Mouse (Mus musculus) thymus, adult 2 months (tissue): ENCODE data around the gene Rab6a. TPM values are rescaled to one million over a fixed set of nuclear protein-coding genes. Genes with fewer than 3 reads are reported as not detected.

Experiments used
- DNase-seq: peaks from one replicate; pipeline ENCODE4 v3.0.0; 2021
- H3K27ac ChIP-seq: fragments of 200-500 bp; 2 replicates; pipeline ENCODE4 v1.5.1; 2012; ENCODE audit warnings: low read length, control low read depth; ENCODE audit not compliant: control insufficient read depth, insufficient read depth
- H3K27me3 ChIP-seq: fragments of 200-500 bp; 2 replicates; pipeline ENCODE4 v1.6.1; 2012; ENCODE audit warnings: mild to moderate bottlenecking, low read length, moderate library complexity, mixed read lengths; ENCODE audit not compliant: control insufficient read depth, insufficient read depth
- H3K36me3 ChIP-seq: fragments of 200-500 bp; 2 replicates; pipeline ENCODE4 v1.6.1; 2012; ENCODE audit warnings: mild to moderate bottlenecking, low read length, moderate library complexity; ENCODE audit not compliant: control insufficient read depth, insufficient read depth
- H3K4me1 ChIP-seq: fragments of 200-500 bp; replicated peaks from 2 replicates; pipeline ENCODE4 v1.6.1; 2012; ENCODE audit warnings: low read length; ENCODE audit not compliant: control insufficient read depth, insufficient read depth
- H3K4me3 ChIP-seq: fragments of 200-500 bp; 2 replicates; pipeline ENCODE4 v1.5.1; 2012; ENCODE audit warnings: mild to moderate bottlenecking, low read length, control low read depth, moderate library complexity; ENCODE audit not compliant: control insufficient read depth, insufficient read depth
- CTCF ChIP-seq: fragments of 200-500 bp; IDR thresholded peaks from 2 replicates; pipeline ENCODE4 v1.5.1; 2012; ENCODE audit warnings: mild to moderate bottlenecking, control low read depth, low read length, moderate library complexity, borderline replicate concordance; ENCODE audit not compliant: control insufficient read depth, poor library complexity, insufficient read depth; ENCODE audit errors: extremely low read depth
- POLR2A ChIP-seq: fragments of 200-500 bp; IDR thresholded peaks from 2 replicates; pipeline ENCODE4 v1.6.1; 2012; ENCODE audit warnings: mild to moderate bottlenecking, low read length, control low read depth, moderate library complexity; ENCODE audit not compliant: control insufficient read depth, poor library complexity, insufficient read depth; ENCODE audit errors: extremely low read depth
- WGBS: fragments of 180-500 bp; shearing (Covaris S2); methylation state at CpG from one replicate; pipeline ENCODE4 v1.1.7; 2018; 5-methylcytosine and 5-hydroxymethylcytosine counted together
- polyA plus RNA-seq: library from polyadenylated mRNA; depleted of rRNA; stranded (reverse); fragments of >200 nt; gene quantifications from 2 replicates; pipeline ENCODE4 v1.2.3, GENCODE M21; 2012

Gene Rab6a
- polyA plus RNA-seq, 1 experiment: 25.9 TPM

GRCm38 (mm10) chr7:100624538-100624937, 17.3 kb downstream of the Rab6a start:
- 96% methylated on average over 3 of the region's 3 CpGs for WGBS
- H3K4me3 ChIP-seq: no peak overlapping the region
- H3K4me1 ChIP-seq: no peaks in the 10 kb centered on the region
- no peaks in the 10 kb centered on the region for H3K27me3 ChIP-seq
- DNase-seq: no peak
- H3K36me3 ChIP-seq: no peaks in the 10 kb centered on the region; the same call in none of the 2 replicates
- TF ChIP-seq CTCF (no peak), POLR2A (no peak)
- no peak overlapping the region for H3K27ac ChIP-seq

- DNase-seq: peak; percentile 35
- no peak for TF ChIP-seq POLR2A
- TF ChIP-seq CTCF: no peak
- 9% methylated on average over 1 of the region's 1 CpGs for WGBS
- Histone ChIP-seq H3K36me3 (0 out of 2 replicates have a peak, but pooled peaks cover 8% of the 10 kb centered on the region), H3K4me1 (no peaks in the 10 kb centered on the region), H3K4me3 (no peak overlapping the region), H3K27me3 (no peaks in the 10 kb centered on the region), H3K27ac (no peak overlapping the region)
Measured at GRCm38 (mm10) chr7:100637657-100638056, 30.4 kb downstream of the Rab6a start.

DNA sequence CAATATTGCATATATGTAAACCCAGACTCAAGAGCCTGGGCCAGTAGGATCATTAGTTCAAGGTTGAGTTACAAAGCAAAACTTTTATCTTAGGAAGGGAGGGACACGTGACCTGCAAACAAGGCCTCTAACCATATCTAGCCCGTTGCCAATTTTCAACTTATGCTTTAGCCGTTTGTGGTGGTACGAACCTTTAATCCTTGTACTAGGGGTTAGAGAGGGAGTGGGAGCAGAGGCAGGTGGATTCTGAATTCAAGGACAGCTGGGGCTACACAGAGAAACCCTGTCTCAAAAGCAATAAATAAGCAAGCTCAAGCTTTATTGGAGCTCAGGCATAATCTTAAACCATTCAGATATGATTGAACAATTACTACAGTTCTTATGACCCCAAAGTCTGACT, 35.2 kb downstream of the Rab6a start:
- WGBS: 95% methylated on average over 4 of the region's 4 CpGs
- no peak overlapping the region for H3K4me3 ChIP-seq
- no peak for DNase-seq
- no peak overlapping the region for H3K27ac ChIP-seq
- TF ChIP-seq POLR2A (no peak), CTCF (no peak)
- H3K4me1 ChIP-seq: no peaks in the 10 kb centered on the region
- 0 out of 2 replicates have a peak, but pooled peaks cover 8% of the 10 kb centered on the region for H3K36me3 ChIP-seq
- H3K27me3 ChIP-seq: no peaks in the 10 kb centered on the region

DNA sequence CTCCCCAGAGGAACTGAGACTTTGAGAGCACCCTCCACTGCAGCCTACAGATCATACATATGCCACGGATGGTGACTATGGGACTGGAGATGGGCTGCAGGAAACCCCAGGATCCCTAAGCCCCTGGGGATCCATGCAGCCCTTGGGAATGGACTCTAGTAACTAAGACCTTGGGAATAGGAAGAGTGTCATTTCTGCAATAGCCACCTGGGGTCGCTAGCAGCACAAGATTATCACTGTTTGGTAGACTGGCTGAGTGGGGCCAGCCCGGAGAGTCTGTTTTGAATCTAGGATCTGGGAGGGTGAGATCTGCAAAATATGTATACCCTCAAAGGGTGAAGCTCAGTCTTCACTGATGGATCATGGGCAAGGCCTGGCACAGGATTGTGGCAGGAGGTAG, 37.9 kb downstream of the Rab6a start:
- Histone ChIP-seq H3K4me1 (no peaks in the 10 kb centered on the region), H3K36me3 (no peaks in the 10 kb centered on the region), H3K27ac (no peak overlapping the region), H3K27me3 (no peaks in the 10 kb centered on the region), H3K4me3 (no peak overlapping the region)
- TF ChIP-seq CTCF (0 out of 2 replicates have a peak, but pooled peaks have one; percentile 14), POLR2A (no peak)
- peak; percentile 34 for DNase-seq
- 41% methylated on average over 3 of the region's 3 CpGs for WGBS

DNA sequence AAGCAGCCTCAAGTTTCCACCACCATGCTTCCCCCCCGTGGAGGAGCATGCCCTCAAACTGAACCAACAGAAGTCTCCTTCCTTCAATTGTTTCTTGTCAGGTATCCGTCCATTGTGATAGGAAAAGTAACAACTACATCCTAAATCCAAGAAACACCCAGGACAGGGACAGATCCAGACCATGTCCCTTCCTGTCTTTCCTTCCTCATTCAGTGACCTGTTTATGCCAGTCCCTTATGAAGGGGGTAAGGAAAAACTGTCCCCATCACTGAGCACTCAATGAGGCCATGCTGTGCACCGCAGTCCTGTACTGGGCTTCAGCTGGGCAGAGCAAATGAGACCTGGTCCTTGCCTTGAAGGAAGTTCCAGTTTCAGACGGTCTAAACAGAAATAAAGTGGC, 41.9 kb downstream of the Rab6a start:
- no peaks in the 10 kb centered on the region for H3K27me3 ChIP-seq
- peaks cover 6% of the 10 kb centered on the region; the same call in 1 of the 2 replicates for H3K4me1 ChIP-seq
- H3K27ac ChIP-seq: no peak overlapping the region
- no peak overlapping the region for H3K4me3 ChIP-seq
- DNase-seq: no peak
- TF ChIP-seq CTCF (no peak), POLR2A (no peak)
- 82% methylated on average over 4 of the region's 4 CpGs for whole genome bisulfite sequencing
- H3K36me3 ChIP-seq: no peaks in the 10 kb centered on the region

- 92% methylated on average over 8 of the region's 8 CpGs for WGBS
- H3K27me3 ChIP-seq: no peaks in the 10 kb centered on the region
- peaks cover 6% of the 10 kb centered on the region; the same call in 1 of the 2 replicates for H3K4me1 ChIP-seq
- TF ChIP-seq CTCF (no peak), POLR2A (no peak)
- H3K27ac ChIP-seq: no peak overlapping the region
- no peak overlapping the region for H3K4me3 ChIP-seq
- DNase-seq: no peak
- no peaks in the 10 kb centered on the region for H3K36me3 ChIP-seq
Measured at GRCm38 (mm10) chr7:100649826-100650225, 42.6 kb downstream of the Rab6a start.

GRCm38 (mm10) chr7:100650421-100650820, 43.2 kb downstream of the Rab6a start:
- no peaks in the 10 kb centered on the region for H3K36me3 ChIP-seq
- no peak overlapping the region for H3K27ac ChIP-seq
- DNase-seq: no peak
- H3K4me1 ChIP-seq: peaks cover 6% of the 10 kb centered on the region; the same call in 1 of the 2 replicates
- 93% methylated on average over 6 of the region's 6 CpGs for WGBS
- no peak overlapping the region for H3K4me3 ChIP-seq
- TF ChIP-seq CTCF (no peak), POLR2A (no peak)
- H3K27me3 ChIP-seq: no peaks in the 10 kb centered on the region
